Mouse (Mus musculus) olfactory bulb, adult 2 months (tissue): ENCODE results near the gene Exoc6. TPM values are rescaled to one million over a fixed set of nuclear protein-coding genes. Genes with fewer than 3 reads are reported as not detected.

ENCODE experiments used
- H3K27ac ChIP-seq: fragments of 200-500 bp; 2 replicates; pipeline ENCODE4 v1.5.1; 2012; ENCODE audit warnings: low read depth, low read length; ENCODE audit not compliant: insufficient read depth
- H3K4me1 ChIP-seq: fragments of 200-500 bp; 2 replicates; pipeline ENCODE4 v1.6.1; 2012; ENCODE audit warnings: low read length; ENCODE audit not compliant: control insufficient read depth, insufficient read depth
- H3K4me3 ChIP-seq: fragments of 200-500 bp; 2 replicates; pipeline ENCODE4 v1.5.1; 2012; ENCODE audit warnings: mild to moderate bottlenecking, low read depth, low read length, moderate library complexity; ENCODE audit not compliant: insufficient read depth
- CTCF ChIP-seq: fragments of 200-500 bp; IDR thresholded peaks from 2 replicates; pipeline ENCODE4 v1.5.1; 2012; ENCODE audit warnings: low read depth, mild to moderate bottlenecking, low read length, moderate library complexity; ENCODE audit not compliant: insufficient read depth
- POLR2A ChIP-seq: fragments of 200-500 bp; IDR thresholded peaks from 2 replicates; pipeline ENCODE4 v1.6.1; 2012; ENCODE audit warnings: mild to moderate bottlenecking, low read depth, low read length, moderate library complexity; ENCODE audit not compliant: insufficient read depth
- WGBS: fragments of 180-500 bp; shearing (Covaris S2); methylation state at CpG from one replicate; pipeline ENCODE4 v1.1.7; 2018; 5-methylcytosine and 5-hydroxymethylcytosine counted together
- polyA plus RNA-seq: library from polyadenylated mRNA; stranded (reverse); fragments of >200 nt; gene quantifications from 2 replicates; pipeline ENCODE4 v1.2.4, GENCODE M21; 2012; ENCODE audit warnings: low replicate concordance; ENCODE audit not compliant: missing spikeins, insufficient read depth, insufficient read length

Exoc6 gene
- polyA plus RNA-seq, 1 experiment, result not detected

GRCm38 (mm10) chr19:37563763-37564162 is 13.5 kb downstream of the Exoc6 start:
- 23% methylated on average over 4 of the region's 4 CpGs for WGBS
- TF ChIP-seq POLR2A (no peak), CTCF (no peak)
- Histone ChIP-seq H3K27ac (no peak overlapping the region), H3K4me1 (peaks cover 5% of the 10 kb centered on the region), H3K4me3 (no peak overlapping the region)

- 33% methylated on average over 7 of the region's 7 CpGs for WGBS
- no peak overlapping the region for H3K27ac ChIP-seq
- TF ChIP-seq POLR2A (no peak), CTCF (no peak)
- peaks cover 4% of the 10 kb centered on the region; the same call in 1 of the 2 replicates for H3K4me1 ChIP-seq
- no peak overlapping the region for H3K4me3 ChIP-seq
These were observed 15.6 kb downstream of the Exoc6 start for GRCm38 (mm10) chr19:37565806-37566205.

- no peak for TF ChIP-seq POLR2A
- TF ChIP-seq CTCF, result no peak
- H3K27ac ChIP-seq, result no peak overlapping the region
- H3K4me1 ChIP-seq, result peaks cover 4% of the 10 kb centered on the region; the same call in 1 of the 2 replicates
- WGBS, result 61% methylated on average over 12 of the region's 12 CpGs
- H3K4me3 ChIP-seq, result no peak overlapping the region
These were observed 19.1 kb downstream of the Exoc6 start for GRCm38 (mm10) chr19:37569186-37569754.

GRCm38 (mm10) chr19:37570966-37571718 is 20.9 kb downstream of the Exoc6 start:
- H3K4me1 ChIP-seq, result peaks cover 4% of the 10 kb centered on the region; the same call in 1 of the 2 replicates
- no peak overlapping the region for H3K27ac ChIP-seq
- H3K4me3 ChIP-seq, result no peak overlapping the region
- TF ChIP-seq CTCF (no peak), POLR2A (no peak)
- 56% methylated on average over 10 of the region's 10 CpGs for WGBS

- TF ChIP-seq CTCF, result no peak
- no peak for TF ChIP-seq POLR2A
- no peaks in the 10 kb centered on the region for H3K4me1 ChIP-seq
- WGBS, result 60% methylated on average over 5 of the region's 5 CpGs
- no peak overlapping the region for H3K27ac ChIP-seq
- H3K4me3 ChIP-seq, result no peak overlapping the region
These were observed 24.6 kb downstream of the Exoc6 start for GRCm38 (mm10) chr19:37574802-37575201.

- no peaks in the 10 kb centered on the region for H3K4me1 ChIP-seq
- 73% methylated on average over 4 of the region's 4 CpGs for WGBS
- no peak overlapping the region for H3K27ac ChIP-seq
- no peak overlapping the region for H3K4me3 ChIP-seq
- no peak for TF ChIP-seq CTCF
These were observed 29.4 kb downstream of the Exoc6 start for GRCm38 (mm10) chr19:37579607-37580006.

- TF ChIP-seq CTCF, result no peak
- no peak for TF ChIP-seq POLR2A
- Histone ChIP-seq H3K4me3 (no peak overlapping the region), H3K27ac (no peak overlapping the region), H3K4me1 (no peaks in the 10 kb centered on the region)
- 89% methylated on average over 6 of the region's 6 CpGs for WGBS
These were observed 30.2 kb downstream of the Exoc6 start for GRCm38 (mm10) chr19:37580438-37580837.

GRCm38 (mm10) chr19:37585210-37585609 is 35.0 kb downstream of the Exoc6 start:
- no peak for TF ChIP-seq POLR2A
- TF ChIP-seq CTCF, result no peak
- WGBS, result 57% methylated on average over 14 of the region's 14 CpGs

GRCm38 (mm10) chr19:37585684-37586083 is 35.5 kb downstream of the Exoc6 start:
- TF ChIP-seq POLR2A (no peak), CTCF (no peak)
- Histone ChIP-seq H3K27ac (no peak overlapping the region), H3K4me1 (no peaks in the 10 kb centered on the region), H3K4me3 (no peak overlapping the region)
- WGBS, result 88% methylated on average over 8 of the region's 8 CpGs

More at GRCm38 (mm10) chr19:37585210-37585609, 35.0 kb downstream of the Exoc6 start:
- H3K4me3 ChIP-seq, result no peak overlapping the region
- H3K27ac ChIP-seq, result no peak overlapping the region
- no peaks in the 10 kb centered on the region for H3K4me1 ChIP-seq
